8 mouse cellular contexts compared by ENCODE assay signal in the genomic region with DNA sequence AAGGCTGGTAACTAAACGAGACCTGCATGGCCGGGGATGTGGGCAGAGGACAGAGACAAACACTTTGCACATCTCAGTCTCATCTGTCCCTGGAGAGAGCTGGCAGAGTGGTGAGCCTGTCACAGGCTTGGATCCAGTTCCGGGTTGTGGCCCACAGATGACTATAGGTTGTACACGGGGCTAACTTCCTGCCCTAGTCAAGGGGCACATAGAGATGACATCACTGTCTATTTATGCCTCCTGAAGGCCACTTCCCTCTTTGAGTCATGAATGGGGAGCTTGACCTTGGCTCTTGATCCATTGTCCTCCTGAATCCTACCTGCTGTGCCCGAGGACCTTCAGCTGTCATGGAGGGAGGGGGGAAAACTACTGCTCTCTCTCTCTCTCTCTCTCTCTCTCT. TPM values are rescaled to one million over a fixed set of nuclear protein-coding genes. Genes with fewer than 3 reads are reported as not detected.
DNase-seq lines count a peak whose midpoint lies in the region; ATAC-seq and TF ChIP-seq lines count a peak whose summit lies in the region.

No protein-coding gene starts in this region.

- ATAC-seq in midbrain, embryonic 12.5 days (ENCODE audit: low FRiP score, low read depth): no peak
- ATAC-seq in midbrain, embryonic 16.5 days: no peak
- ATAC-seq in intestine, postnatal 0 days: peak; percentile 28; the same call in 1 of the 2 replicates

- no peak overlapping the region for H3K9ac ChIP-seq in midbrain, embryonic 12.5 days (replicated peaks)
- H3K9ac ChIP-seq in midbrain, embryonic 16.5 days (ENCODE audit: low read depth, low read length): no peak overlapping the region
- no peak overlapping the region for H3K9ac ChIP-seq in intestine, postnatal 0 days (ENCODE audit: low read depth, low read length)

- H3K27ac ChIP-seq in midbrain, embryonic 12.5 days (replicated peaks): 0 out of 2 replicates have a peak overlapping the region, but pooled peaks have one; percentile 21
- H3K27ac ChIP-seq in midbrain, embryonic 16.5 days (ENCODE audit: low read length): no peak overlapping the region
- peak overlapping the region; percentile 36; the same call in 1 of the 2 replicates for H3K27ac ChIP-seq in intestine, postnatal 0 days (ENCODE audit: low read depth, low read length)

- H3K27me3 ChIP-seq in midbrain, embryonic 12.5 days: no peaks in the 10 kb centered on the region
- no peaks in the 10 kb centered on the region for H3K27me3 ChIP-seq in midbrain, embryonic 16.5 days (ENCODE audit: control insufficient read depth, insufficient read depth, low read depth, low read length)
- H3K27me3 ChIP-seq in intestine, postnatal 0 days (replicated peaks; ENCODE audit: control insufficient read depth, insufficient read depth, low read length): no peaks in the 10 kb centered on the region

- peak; percentile 82 to 89 for DNase-seq in adrenal gland, adult (ENCODE audit: inconsistent age in 2 of 2, low spot score in 1 of 2)
- no peak for DNase-seq in adrenal gland, postnatal 4 days (ENCODE audit: low spot score in 2 of 2)
- peak; percentile 44 for DNase-seq in skeletal muscle tissue, adult 2 months (ENCODE audit: low read depth, low spot score)
- no peak for DNase-seq in layer of hippocampus, postnatal 10 days (ENCODE audit: low spot score in 2 of 2)
- no peak for DNase-seq in right cerebral cortex, postnatal 4 days

- peaks cover 98% of the 10 kb centered on the region for H3K4me1 ChIP-seq in midbrain, embryonic 12.5 days
- peaks cover 80% of the 10 kb centered on the region for H3K4me1 ChIP-seq in midbrain, embryonic 16.5 days (ENCODE audit: control insufficient read depth, insufficient read depth, low read length)
- peaks cover 28% of the 10 kb centered on the region for H3K4me1 ChIP-seq in intestine, postnatal 0 days (replicated peaks; ENCODE audit: control insufficient read depth, insufficient read depth, low read length)

- TF ChIP-seq CTCF in intestine, postnatal 0 days (IDR thresholded peaks at IDR 0.05; ENCODE audit: low read depth): no peak

- WGBS in midbrain, embryonic 12.5 days: 50% methylated on average over 5 of the region's 5 CpGs
- WGBS in midbrain, embryonic 16.5 days: 33% methylated on average over 5 of the region's 5 CpGs
- WGBS in intestine, postnatal 0 days: 31% methylated on average over 5 of the region's 5 CpGs

- no peak overlapping the region for H3K4me2 ChIP-seq in midbrain, embryonic 12.5 days (replicated peaks)
- no peak overlapping the region for H3K4me2 ChIP-seq in midbrain, embryonic 16.5 days (ENCODE audit: low read length)
- H3K4me2 ChIP-seq in intestine, postnatal 0 days (replicated peaks; ENCODE audit: low read depth): no peak overlapping the region

- 0 out of 2 replicates have a peak, but pooled peaks cover 3% of the 10 kb centered on the region for H3K36me3 ChIP-seq in midbrain, embryonic 12.5 days
- H3K36me3 ChIP-seq in midbrain, embryonic 16.5 days (ENCODE audit: control insufficient read depth, insufficient read depth, low read length): no peaks in the 10 kb centered on the region
- H3K36me3 ChIP-seq in intestine, postnatal 0 days (ENCODE audit: control insufficient read depth, insufficient read depth): no peaks in the 10 kb centered on the region

- no peaks in the 10 kb centered on the region for H3K9me3 ChIP-seq in midbrain, embryonic 12.5 days
- no peaks in the 10 kb centered on the region for H3K9me3 ChIP-seq in midbrain, embryonic 16.5 days (replicated peaks; ENCODE audit: control insufficient read depth, low read length, poor library complexity, severe bottlenecking)
- H3K9me3 ChIP-seq in intestine, postnatal 0 days (ENCODE audit: control insufficient read depth): no peaks in the 10 kb centered on the region

- H3K4me3 ChIP-seq in midbrain, embryonic 12.5 days: no peak overlapping the region
- no peak overlapping the region for H3K4me3 ChIP-seq in midbrain, embryonic 16.5 days (ENCODE audit: low read depth, low read length)
- no peak overlapping the region for H3K4me3 ChIP-seq in intestine, postnatal 0 days (ENCODE audit: low read depth, low read length)

RNA-seq across cellular contexts. Expression of a gene that starts 25.1 kb away (rescaled TPM):
- total RNA-seq in adrenal gland, postnatal 4 days (2021): 100 to 1,000 TPM; 105 to 122 TPM
- 79.4 and 82.5 TPM in 2 replicates for polyA plus RNA-seq in midbrain, embryonic 12.5 days (2016; fragmentation: Nextera tagmentation; extraction: Ambion mirVana)
- 54.2 and 58.0 TPM in 2 replicates for polyA plus RNA-seq in midbrain, embryonic 16.5 days (2015; fragmentation: Nextera tagmentation; extraction: Ambion mirVana)
- polyA plus RNA-seq in intestine, postnatal 0 days (2015; fragmentation: Nextera tagmentation; extraction: Ambion mirVana): 12.4 and 13.5 TPM in 2 replicates
- total RNA-seq in layer of hippocampus, postnatal 10 days (2021): 100 to 1,000 TPM; 115 to 128 TPM

Comparison
In these comparisons a context has a peak if more than half of its experiments do, and no peak if none do; other contexts are left out.
1. DNase-seq: peak in adrenal gland, adult (2 of 2) and skeletal muscle tissue, adult 2 months (single experiment); none in adrenal gland, postnatal 4 days (0 of 2), layer of hippocampus, postnatal 10 days (0 of 2) and right cerebral cortex, postnatal 4 days (single experiment).